In genomic region chr11:107479053-107479861, GRCm38 (mm10) we compare ENCODE assay signal across 8 mouse cellular contexts. TPM values are rescaled to one million over a fixed set of nuclear protein-coding genes. Genes with fewer than 3 reads are reported as not detected.
DNase-seq lines count a peak whose midpoint lies in the region; ATAC-seq lines count a peak whose summit lies in the region.

TSS of gene Psmd12 (plus strand) at chr11:107479484.

- peak within 1 kb of the TSS; percentile 93 for H3K4me3 ChIP-seq in heart, embryonic 10.5 days
- H3K4me3 ChIP-seq in kidney, embryonic 15.5 days (replicated peaks) = peak within 1 kb of the TSS; percentile 92

- no peaks in the 10 kb centered on the region for H3K27me3 ChIP-seq in heart, embryonic 10.5 days (ENCODE audit: insufficient read depth, poor library complexity, severe bottlenecking)
- H3K27me3 ChIP-seq in kidney, embryonic 15.5 days = no peaks in the 10 kb centered on the region

- DNase-seq in B cell, adult 2 months = peak; percentile 99
- peak; percentile 98 for DNase-seq in brain, adult 2 months (ENCODE audit: low read depth, low spot score)
- DNase-seq in heart, embryonic 10.5 days (ENCODE audit: low spot score) = peak; percentile 98
- DNase-seq in liver = peak; percentile 99
- peak; percentile 99 to 100 for DNase-seq in spleen, postnatal 4 days (ENCODE audit: low spot score in 2 of 2)

- H3K9me3 ChIP-seq in heart, embryonic 10.5 days = no peaks in the 10 kb centered on the region
- no peaks in the 10 kb centered on the region for H3K9me3 ChIP-seq in kidney, embryonic 15.5 days (replicated peaks)

- peak within 1 kb of the TSS; percentile 60 for H3K4me2 ChIP-seq in kidney, embryonic 15.5 days

- H3K27ac ChIP-seq in heart, embryonic 10.5 days = peak within 1 kb of the TSS; percentile 97
- H3K27ac ChIP-seq in kidney, embryonic 15.5 days = peak within 1 kb of the TSS; percentile 80

- ATAC-seq in erythroblast, adult 5-6 weeks (replicated peaks; ENCODE audit: low FRiP score, poor library complexity, severe bottlenecking) = peak; percentile 97
- ATAC-seq in kidney, embryonic 15.5 days (replicated peaks; ENCODE audit: low FRiP score) = peak; percentile 99
- peak; percentile 99 for ATAC-seq in monocyte, adult 5-6 weeks (replicated peaks; ENCODE audit: insufficient number of reproducible peaks, low FRiP score, low TSS enrichment, poor library complexity, severe bottlenecking)

- no peaks in the 10 kb centered on the region for H3K36me3 ChIP-seq in heart, embryonic 10.5 days
- H3K36me3 ChIP-seq in kidney, embryonic 15.5 days = peaks cover 6% of the 10 kb centered on the region; the same call in 1 of the 2 replicates

- H3K9ac ChIP-seq in kidney, embryonic 15.5 days = peak within 1 kb of the TSS; percentile 97

- peaks cover 13% of the 10 kb centered on the region for H3K4me1 ChIP-seq in heart, embryonic 10.5 days
- peaks cover 17% of the 10 kb centered on the region for H3K4me1 ChIP-seq in kidney, embryonic 15.5 days

- WGBS in heart, embryonic 10.5 days = under 1% methylated on average over 51 of the region's 51 CpGs
- under 1% methylated on average over 51 of the region's 51 CpGs for WGBS in kidney, embryonic 15.5 days

RNA-seq across cellular contexts. Expression of gene Psmd12, which starts in this region (rescaled TPM):
- total RNA-seq in erythroblast, adult 5-6 weeks (2015; ENCODE audit: low replicate concordance) = 27.6 and 40.2 TPM in 2 replicates
- total RNA-seq in erythroblast, adult 5-6 weeks (2017; ENCODE audit: low replicate concordance) = 41.4 and 53.5 TPM in 2 replicates
- 191 and 223 TPM in 2 replicates for polyA plus RNA-seq in heart, embryonic 10.5 days (2016; fragmentation: Nextera tagmentation; extraction: Ambion mirVana)
- 178 and 184 TPM in 2 replicates for polyA plus RNA-seq in kidney, embryonic 15.5 days (2015; fragmentation: Nextera tagmentation; extraction: Ambion mirVana)
- 79.8 to 93.6 TPM (median 87.8 TPM) in 3 replicates for total RNA-seq in monocyte, adult 5-6 weeks (2017)

Comparison
In these comparisons a context has a peak if more than half of its experiments do, and no peak if none do; other contexts are left out.
1. Peak in every context shown above with its lines: DNase-seq, ATAC-seq, H3K4me3 ChIP-seq and H3K27ac ChIP-seq.